Mouse (Mus musculus): ENCODE measurements around the gene Olfr701.

GRCm38 (mm10) chr7:106843060-106843459 lies 29.1 kb downstream of the Olfr701 start, which contains the start of gene Olfr703:
- no peak for TF ChIP-seq POLR2A (IDR thresholded peaks at IDR 0.05; ENCODE audit: insufficient read depth, low read depth, low read length)
- TF ChIP-seq CTCF (IDR thresholded peaks at IDR 0.05; ENCODE audit: insufficient read depth, low read depth, low read length), result no peak
